Mouse (Mus musculus) brown adipose tissue, adult 24 weeks (tissue): ENCODE measurements around the gene Kremen1. TPM values are rescaled to one million over a fixed set of nuclear protein-coding genes. Genes with fewer than 3 reads are reported as not detected.

Experiments
- H3K27ac ChIP-seq: fragments of 200-500 bp; replicated peaks from 2 replicates; pipeline ENCODE4 v1.5.1; 2012; ENCODE audit warnings: low read depth, mild to moderate bottlenecking, low read length
- H3K4me1 ChIP-seq: fragments of 200-500 bp; 2 replicates; pipeline ENCODE4 v1.6.1; 2012; ENCODE audit warnings: low read length, mixed read lengths; ENCODE audit not compliant: control insufficient read depth, insufficient read depth, insufficient read length
- H3K4me3 ChIP-seq: fragments of 200-500 bp; 2 replicates; pipeline ENCODE4 v1.5.1; 2012; ENCODE audit warnings: low read depth, mild to moderate bottlenecking, low read length, moderate library complexity; ENCODE audit not compliant: insufficient read depth
- polyA plus RNA-seq: library from polyadenylated mRNA; stranded (reverse); fragments of >200 nt; gene quantifications from 2 replicates; pipeline ENCODE4 v1.2.4, GENCODE M21; 2012; ENCODE audit not compliant: missing spikeins, insufficient read depth, insufficient read length

Gene Kremen1
- polyA plus RNA-seq, 1 experiment, result 4.8 TPM

DNA sequence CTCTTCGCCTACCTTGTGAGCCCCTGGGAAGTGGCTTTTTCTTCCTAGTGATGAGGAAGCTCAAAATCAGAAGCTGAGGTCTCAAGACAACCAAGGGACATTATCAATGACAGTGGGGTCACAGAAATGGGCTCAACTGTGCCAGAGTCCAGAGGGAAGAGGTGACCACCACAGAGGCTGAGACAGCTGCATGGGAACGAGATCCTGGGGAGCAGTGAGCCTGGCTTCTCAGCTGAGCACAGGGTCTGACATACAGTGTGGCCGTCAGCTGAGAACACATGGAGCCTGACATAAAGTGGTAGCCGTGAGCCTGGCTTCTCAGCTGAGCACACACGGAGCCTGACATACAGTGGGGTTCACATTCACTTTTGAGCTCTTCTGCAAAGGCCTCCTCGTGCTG, 58.3 kb downstream of the Kremen1 start:
- Histone ChIP-seq H3K27ac (no peak overlapping the region), H3K4me1 (no peaks in the 10 kb centered on the region), H3K4me3 (no peak overlapping the region)

DNA sequence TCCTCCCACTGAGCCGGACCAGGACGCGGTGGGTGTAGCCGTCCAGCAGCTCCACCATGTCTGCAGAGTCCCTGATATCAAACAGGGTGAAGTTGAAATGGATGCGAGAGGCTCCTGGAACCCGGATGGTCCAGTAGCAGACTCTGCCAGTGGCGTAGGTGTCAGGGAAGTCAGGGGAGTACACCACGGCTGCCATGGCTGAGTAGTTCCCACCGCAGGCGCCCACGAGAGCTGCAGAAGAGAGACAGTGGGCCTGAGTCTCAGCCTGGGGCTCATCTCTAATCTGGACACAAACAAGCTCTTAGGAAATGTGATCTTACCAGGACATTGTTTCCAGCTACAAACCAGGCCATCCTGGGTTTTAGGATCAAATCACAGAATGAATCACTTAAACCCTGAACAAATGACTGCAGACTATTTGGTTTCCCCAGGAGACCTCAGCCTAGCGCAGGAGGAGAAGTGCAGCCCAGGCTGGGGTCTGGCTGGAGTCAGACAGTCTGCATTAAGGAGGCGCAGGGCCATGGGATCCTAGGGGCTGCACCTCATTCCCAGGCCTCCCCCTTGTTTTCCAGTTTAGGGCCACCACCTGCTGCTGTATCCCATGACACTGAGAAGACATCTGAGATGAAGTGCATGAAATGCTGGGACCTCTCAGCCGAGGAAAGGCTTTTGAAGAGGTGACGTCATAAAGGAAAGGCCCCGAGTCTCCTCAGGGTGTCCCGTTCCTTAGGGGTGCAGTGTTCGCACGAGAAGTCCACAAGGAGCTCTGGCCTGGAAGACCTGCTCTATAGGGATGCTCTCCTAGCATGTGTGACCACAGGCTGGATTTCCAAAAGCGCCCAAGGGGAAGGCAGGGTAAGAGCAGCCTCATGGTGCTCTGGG, 59.3 kb downstream of the Kremen1 start:
- Histone ChIP-seq H3K4me3 (no peak overlapping the region), H3K4me1 (no peaks in the 10 kb centered on the region), H3K27ac (no peak overlapping the region)

DNA sequence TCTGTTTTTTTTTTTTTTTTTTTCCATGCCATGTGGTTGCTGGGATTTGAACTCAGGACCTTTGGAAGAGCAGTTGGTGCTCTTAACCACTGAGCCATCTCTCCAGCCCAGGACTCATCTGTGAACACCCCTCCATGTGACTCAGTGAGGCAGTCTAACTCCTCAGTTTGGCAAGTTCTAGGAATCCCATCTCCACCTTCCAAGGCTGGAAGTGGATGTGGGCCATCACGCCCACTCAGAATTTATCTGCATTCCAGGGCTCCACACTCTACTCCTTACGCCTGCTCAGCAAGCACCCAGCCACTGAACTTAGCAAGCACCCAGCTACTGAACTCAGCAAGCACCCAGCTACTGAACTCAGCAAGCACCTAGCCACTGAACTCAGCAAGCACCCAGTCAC, 61.5 kb downstream of the Kremen1 start:
- no peaks in the 10 kb centered on the region for H3K4me1 ChIP-seq
- H3K4me3 ChIP-seq, result no peak overlapping the region
- H3K27ac ChIP-seq, result no peak overlapping the region

DNA sequence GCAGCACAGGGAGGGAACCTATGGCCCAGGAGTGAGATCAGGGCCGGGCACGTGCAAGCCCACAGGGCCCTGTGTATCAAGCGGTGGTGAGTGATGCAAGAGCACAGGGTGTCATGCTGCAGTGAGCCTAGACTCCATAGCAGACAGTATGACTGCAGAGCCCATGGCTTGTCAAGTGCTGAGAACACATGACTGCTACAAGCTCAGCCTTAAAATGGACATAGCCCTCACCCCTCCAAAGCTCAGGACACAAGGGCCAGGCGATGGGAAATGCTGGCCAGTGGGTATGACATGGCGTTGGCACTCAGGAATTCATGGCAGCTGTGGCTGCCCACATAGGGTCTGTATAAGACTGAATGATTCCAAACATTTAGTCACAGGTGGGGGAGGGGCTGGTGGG, 64.3 kb downstream of the Kremen1 start:
- Histone ChIP-seq H3K27ac (no peak overlapping the region), H3K4me1 (peaks cover 7% of the 10 kb centered on the region; the same call in 1 of the 2 replicates), H3K4me3 (no peak overlapping the region)

DNA sequence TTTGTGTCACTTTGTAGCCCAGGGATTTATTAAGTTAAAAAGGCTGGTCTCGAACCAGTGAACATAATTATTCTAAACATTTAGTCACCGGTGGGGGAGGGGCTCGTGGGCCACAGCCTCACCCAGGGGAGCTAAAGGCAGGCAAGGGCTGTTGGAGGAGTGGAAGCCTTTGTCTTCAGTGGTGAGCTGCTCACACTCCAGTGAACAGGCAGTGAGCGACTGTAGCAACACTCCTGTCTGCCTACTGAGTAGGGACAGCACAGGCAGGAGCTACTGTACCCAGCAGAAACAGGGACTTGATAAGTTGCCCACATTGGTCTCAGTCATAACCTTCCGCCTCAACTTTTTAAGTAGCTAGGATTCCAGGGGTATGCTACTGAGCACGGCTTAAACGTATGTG, 64.8 kb downstream of the Kremen1 start:
- Histone ChIP-seq H3K27ac (no peak overlapping the region), H3K4me3 (no peak overlapping the region), H3K4me1 (peaks cover 7% of the 10 kb centered on the region; the same call in 1 of the 2 replicates)

DNA sequence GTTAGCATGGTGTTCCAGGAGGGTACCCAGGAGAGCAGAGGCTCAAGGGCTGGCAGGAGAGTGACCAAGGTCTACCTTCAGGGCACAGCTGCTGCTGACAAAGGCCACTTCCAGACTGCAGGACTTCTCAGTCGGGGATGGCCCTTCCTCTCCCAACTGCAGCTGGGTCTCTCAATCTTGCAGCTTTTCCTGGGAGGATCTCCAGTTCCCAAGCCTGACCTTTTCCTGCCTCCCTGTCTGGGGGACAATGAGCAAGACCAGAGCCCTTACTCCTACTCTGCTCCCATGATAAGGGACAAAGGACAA, 67.8 kb downstream of the Kremen1 start:
- Histone ChIP-seq H3K27ac (no peak overlapping the region), H3K4me1 (peaks cover 12% of the 10 kb centered on the region), H3K4me3 (no peak overlapping the region)

DNA sequence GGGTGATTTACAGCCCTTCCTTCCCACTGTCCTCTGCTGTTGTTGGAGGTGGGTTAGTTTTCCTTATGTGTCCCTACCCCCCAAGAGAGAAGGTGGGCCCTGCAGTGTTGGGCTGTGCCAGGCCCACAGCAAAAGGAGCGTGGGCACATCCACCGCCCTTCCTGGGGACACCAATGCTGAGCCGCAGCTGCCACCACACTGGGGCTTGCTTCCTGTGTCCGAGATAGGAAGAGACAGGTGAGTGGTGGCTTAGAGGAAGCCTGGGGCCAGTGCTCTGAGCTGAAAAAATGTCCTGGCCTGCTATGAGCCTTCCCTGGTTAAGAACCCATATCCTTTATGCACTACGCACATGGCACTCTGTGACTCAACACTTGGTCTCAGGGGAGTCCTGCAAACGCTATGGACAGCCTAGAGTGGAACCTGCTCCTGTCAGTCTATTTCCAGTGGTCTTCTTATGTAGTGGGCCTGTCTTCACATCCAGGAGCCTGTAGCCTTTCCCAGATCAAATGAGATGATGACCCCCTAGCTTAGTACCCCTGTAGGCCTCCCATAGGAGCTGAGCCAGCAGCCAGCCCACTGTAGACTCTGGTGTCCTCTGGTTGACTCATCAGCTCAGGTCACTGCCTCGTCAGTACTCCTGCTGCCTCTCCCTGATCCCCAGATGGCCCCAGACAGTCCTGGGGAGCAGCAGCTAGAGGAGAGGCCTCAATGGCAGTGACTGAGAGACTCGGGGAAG, 68.3 kb downstream of the Kremen1 start:
- H3K4me3 ChIP-seq, result no peak overlapping the region
- no peak overlapping the region for H3K27ac ChIP-seq
- peaks cover 12% of the 10 kb centered on the region for H3K4me1 ChIP-seq

DNA sequence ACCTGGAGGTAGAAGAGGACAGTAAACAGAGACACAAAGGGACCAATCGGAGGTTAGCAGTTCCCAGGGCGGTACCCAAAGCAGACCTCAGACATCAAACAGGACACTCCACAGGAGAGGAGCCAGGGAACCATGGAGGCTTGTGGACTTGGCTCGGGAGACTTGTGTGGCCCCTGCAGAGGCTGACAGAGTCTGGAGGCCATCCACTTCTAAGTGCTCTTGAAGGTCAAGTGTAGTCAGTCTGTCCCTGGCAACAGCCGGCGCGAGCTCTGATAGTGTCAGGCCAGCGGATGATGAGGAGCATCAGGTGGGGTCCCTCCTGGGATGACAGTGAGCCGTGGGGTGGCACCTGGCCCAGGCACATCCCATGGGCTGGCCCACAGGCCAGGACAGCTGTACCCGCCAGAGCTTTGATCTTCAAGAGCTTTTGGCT, 69.3 kb downstream of the Kremen1 start:
- peaks cover 12% of the 10 kb centered on the region for H3K4me1 ChIP-seq
- H3K4me3 ChIP-seq, result no peak overlapping the region
- H3K27ac ChIP-seq, result no peak overlapping the region

DNA sequence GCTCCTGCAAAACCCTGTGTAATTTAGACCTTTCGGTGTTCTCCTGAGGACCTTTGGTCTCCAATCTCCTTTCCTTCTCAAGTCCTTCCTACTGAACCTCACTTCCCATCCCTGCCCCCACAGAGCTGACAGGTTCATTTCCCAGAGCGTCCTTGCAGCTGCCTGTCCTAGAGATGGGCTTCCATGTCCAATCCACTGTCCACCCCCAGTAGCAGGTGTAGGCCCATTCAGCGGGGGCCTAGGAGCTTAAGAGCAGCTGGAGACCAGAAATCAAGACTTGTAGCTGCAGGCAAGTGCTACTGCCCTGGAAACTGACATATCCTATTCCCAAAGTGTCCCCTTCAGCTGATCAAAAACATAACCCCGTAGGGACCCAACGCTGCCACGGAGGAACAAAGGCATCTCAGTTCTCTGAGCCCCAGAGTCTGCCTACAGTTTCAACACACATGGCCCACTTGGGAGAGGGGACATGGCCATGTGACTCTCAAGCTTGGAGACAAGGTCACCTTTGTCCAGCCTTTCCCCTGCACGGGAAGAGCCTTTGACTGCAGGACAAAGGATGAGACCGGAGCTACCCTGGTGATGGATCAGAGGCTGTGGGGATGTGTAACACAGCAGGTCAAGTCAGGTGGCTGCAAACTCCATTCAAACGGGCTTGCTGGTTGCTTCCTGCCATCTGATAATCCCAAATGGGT, 72.0 kb downstream of the Kremen1 start:
- Histone ChIP-seq H3K4me3 (no peak overlapping the region), H3K4me1 (peaks cover 12% of the 10 kb centered on the region), H3K27ac (no peak overlapping the region)

DNA sequence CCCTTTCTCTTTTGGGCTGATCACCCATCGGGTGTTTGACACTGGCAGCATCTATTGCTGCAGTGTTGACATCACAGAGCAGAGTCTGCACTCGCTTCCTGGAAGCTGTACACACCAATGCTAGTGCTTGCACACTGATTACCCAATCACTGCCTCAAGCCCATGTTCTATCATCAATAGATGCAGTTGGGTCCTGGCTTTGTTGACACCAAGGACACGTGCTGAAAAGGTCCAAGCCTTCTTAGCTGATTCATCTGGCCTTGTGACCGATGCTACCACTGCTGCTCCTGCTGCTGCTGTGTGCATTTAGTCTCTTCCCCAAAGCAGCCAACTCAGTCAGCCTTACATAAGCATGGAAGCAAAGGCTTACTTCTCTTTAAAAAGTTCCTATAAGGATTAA, 73.2 kb downstream of the Kremen1 start:
- no peak overlapping the region for H3K4me3 ChIP-seq
- no peak overlapping the region for H3K27ac ChIP-seq
- peaks cover 7% of the 10 kb centered on the region for H3K4me1 ChIP-seq

DNA sequence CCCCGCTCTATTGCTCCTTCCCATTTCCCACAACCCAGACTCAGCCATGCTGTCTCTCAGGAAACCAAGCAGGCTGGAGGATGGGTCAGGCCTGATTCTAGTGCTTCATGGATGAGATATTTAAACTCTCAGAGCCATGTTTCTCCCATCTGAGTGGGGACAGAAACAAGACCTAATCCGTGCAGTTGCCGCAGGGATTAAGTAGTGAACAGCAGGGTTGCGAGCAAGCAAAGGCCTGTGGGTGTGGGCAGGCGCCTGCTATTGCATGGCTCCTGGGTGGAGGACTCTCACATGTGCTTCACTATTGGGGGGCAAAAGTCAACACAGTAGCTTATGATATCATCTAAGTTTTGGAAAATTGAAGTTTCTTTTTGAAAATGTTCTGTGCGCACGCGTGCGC, 76.5 kb downstream of the Kremen1 start:
- Histone ChIP-seq H3K27ac (no peak overlapping the region), H3K4me3 (no peak overlapping the region), H3K4me1 (peaks cover 5% of the 10 kb centered on the region; the same call in 1 of the 2 replicates)

DNA sequence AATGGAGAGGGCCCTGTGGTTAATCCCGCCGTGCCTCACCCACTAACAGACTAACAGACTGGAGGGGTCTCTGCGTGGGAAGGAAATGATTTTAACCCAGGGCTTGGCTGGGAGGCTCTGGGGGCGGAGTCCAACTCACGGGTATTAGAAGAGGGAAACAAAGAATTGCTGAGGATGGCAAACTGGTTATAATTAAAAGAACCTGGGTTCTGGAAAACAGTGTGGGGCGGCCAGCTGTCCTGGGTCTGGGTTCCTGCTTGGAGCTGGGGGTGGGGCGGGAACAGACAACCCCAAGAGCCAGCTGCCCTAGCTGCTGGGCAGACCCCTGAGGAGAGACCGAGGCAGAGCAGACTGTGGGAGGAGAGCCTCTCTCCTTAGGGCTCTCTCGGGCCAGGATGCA, 77.1 kb downstream of the Kremen1 start:
- H3K4me1 ChIP-seq, result peaks cover 4% of the 10 kb centered on the region; the same call in 1 of the 2 replicates
- H3K27ac ChIP-seq, result no peak overlapping the region
- no peak overlapping the region for H3K4me3 ChIP-seq

DNA sequence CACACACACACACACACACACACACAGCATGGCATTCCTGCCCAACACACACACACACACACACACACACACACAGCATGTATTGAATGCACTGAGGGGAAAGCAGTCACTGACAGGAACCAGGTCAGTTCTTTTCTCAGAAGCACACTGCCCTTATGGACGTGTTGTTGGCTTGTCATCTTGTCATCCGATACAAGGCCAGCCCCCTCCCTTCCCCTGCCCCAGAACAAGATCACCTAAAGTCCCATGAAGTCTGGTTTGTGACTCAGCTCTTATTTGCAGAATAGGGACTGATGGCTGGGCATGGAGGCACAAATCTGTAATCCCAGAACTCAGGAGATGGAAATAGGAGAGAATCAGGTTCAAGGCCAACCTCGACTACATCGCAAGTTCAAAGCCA, 78.5 kb downstream of the Kremen1 start:
- Histone ChIP-seq H3K27ac (no peak overlapping the region), H3K4me1 (no peaks in the 10 kb centered on the region), H3K4me3 (no peak overlapping the region)

DNA sequence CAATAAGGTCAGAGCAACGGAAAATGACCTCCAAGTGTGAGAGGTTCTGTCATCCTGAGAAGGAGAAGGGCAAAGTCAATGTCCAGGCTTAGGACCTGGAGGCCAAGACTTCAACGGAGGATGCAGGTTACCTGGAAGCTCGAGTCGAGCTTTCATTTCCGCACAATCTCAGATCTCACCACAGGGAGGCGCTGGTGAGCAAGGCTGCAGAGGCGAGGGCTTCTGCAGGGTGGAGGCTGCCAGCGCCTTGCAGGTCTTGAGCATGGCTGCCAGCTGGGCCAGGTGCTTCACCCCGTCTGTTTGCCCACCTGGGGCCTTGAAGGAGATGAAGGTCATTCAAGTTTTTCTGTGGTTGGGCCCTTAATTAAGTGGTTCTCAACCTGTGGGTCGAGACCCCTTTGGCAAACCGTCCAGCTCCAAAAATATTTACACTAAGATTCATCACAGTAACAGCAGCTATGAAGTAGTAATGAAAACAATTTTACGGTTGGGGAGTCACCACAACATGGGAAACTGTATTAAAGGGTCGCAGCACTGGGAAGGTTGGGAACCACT, 79.4 kb downstream of the Kremen1 start:
- Histone ChIP-seq H3K4me3 (no peak overlapping the region), H3K27ac (no peak overlapping the region), H3K4me1 (no peaks in the 10 kb centered on the region)

DNA sequence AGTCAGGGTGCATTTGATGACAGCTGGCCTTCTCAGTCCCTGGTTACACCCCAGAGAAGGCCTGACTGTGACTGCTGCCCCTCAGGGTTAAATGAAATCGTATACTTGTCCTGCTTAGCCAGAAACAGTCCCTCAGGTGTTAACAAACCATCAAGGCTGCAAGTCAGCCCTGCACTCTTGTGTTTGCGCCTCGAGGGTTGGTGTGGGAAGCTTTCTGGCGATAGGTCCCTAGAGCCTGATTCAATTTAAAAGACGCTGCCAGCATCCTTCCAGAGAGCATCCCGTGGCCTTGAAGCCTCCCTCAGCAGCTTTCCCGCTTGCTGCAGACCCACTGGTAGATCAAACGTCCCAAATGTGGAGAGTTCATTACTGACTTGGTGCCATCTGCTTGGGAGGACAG, 82.0 kb downstream of the Kremen1 start:
- no peaks in the 10 kb centered on the region for H3K4me1 ChIP-seq
- no peak overlapping the region for H3K4me3 ChIP-seq
- H3K27ac ChIP-seq, result no peak overlapping the region
